8 mouse cellular contexts compared by ENCODE assay signal in genomic region chr12:78226519-78226875, GRCm38 (mm10). TPM values are rescaled to one million over a fixed set of nuclear protein-coding genes. Genes with fewer than 3 reads are reported as not detected.
A peak's percentile ranks its signal among the peaks of the same experiment; 100 is the strongest.
DNase-seq lines count a peak whose midpoint lies in the region.

No protein-coding gene starts in this region.

- no peaks in the 10 kb centered on the region for H3K9me3 ChIP-seq in limb, embryonic 10.5 days (replicated peaks)
- H3K9me3 ChIP-seq in midbrain, embryonic 10.5 days (replicated peaks) = no peaks in the 10 kb centered on the region

- under 1% methylated on average over 34 of the region's 48 CpGs for WGBS in limb, embryonic 10.5 days
- under 1% methylated on average over 48 of the region's 48 CpGs for WGBS in midbrain, embryonic 10.5 days

- no peaks in the 10 kb centered on the region for H3K27me3 ChIP-seq in limb, embryonic 10.5 days (ENCODE audit: low read depth, poor library complexity, severe bottlenecking)
- no peaks in the 10 kb centered on the region for H3K27me3 ChIP-seq in midbrain, embryonic 10.5 days (ENCODE audit: low read depth, poor library complexity, severe bottlenecking)

- peaks cover 9% of the 10 kb centered on the region; the same call in 1 of the 2 replicates for H3K4me1 ChIP-seq in limb, embryonic 10.5 days
- peaks cover 23% of the 10 kb centered on the region for H3K4me1 ChIP-seq in midbrain, embryonic 10.5 days

- H3K4me3 ChIP-seq in limb, embryonic 10.5 days = peak overlapping the region; percentile 83
- H3K4me3 ChIP-seq in midbrain, embryonic 10.5 days = peak overlapping the region; percentile 90

- H3K36me3 ChIP-seq in limb, embryonic 10.5 days = no peaks in the 10 kb centered on the region
- H3K36me3 ChIP-seq in midbrain, embryonic 10.5 days = no peaks in the 10 kb centered on the region

- H3K27ac ChIP-seq in limb, embryonic 10.5 days = peak overlapping the region; percentile 96
- H3K27ac ChIP-seq in midbrain, embryonic 10.5 days (replicated peaks) = peak overlapping the region; percentile 96

- peak; percentile 78 for DNase-seq in thymus, postnatal 14 days
- no peak for DNase-seq in thymus, postnatal 36 days
- DNase-seq in embryo, embryonic 10.5 days (ENCODE audit: low spot score) = peak; percentile 90
- peak; percentile 89 for DNase-seq in gastrocnemius, postnatal 25 days
- peak; percentile 82 for DNase-seq in kidney, adult 11 months
- DNase-seq in limb, embryonic 10.5 days (ENCODE audit: low spot score) = peak; percentile 88
- DNase-seq in midbrain, embryonic 10.5 days (ENCODE audit: low spot score) = peak; percentile 88
- peak; percentile 60 to 85 for DNase-seq in spleen, postnatal 4 days (ENCODE audit: low spot score in 2 of 2)

RNA-seq across cellular contexts. Expression of gene Gphn, which starts 0.3 kb away (rescaled TPM):
- 10 to 100 TPM; 29.2 to 30.1 TPM for total RNA-seq in gastrocnemius, postnatal 25 days (2021)
- polyA plus RNA-seq in limb, embryonic 10.5 days (2016; fragmentation: Nextera tagmentation; extraction: Ambion mirVana) = 9.8 and 10.8 TPM in 2 replicates
- 14.3 and 19.1 TPM in 2 replicates for polyA plus RNA-seq in midbrain, embryonic 10.5 days (2016; fragmentation: Nextera tagmentation; extraction: Ambion mirVana)

RNA-seq across cellular contexts. Expression of gene Gm6657, which starts 32.5 kb away (rescaled TPM):
- total RNA-seq in gastrocnemius, postnatal 25 days (2021) = not detected
- not detected in 2 replicates for polyA plus RNA-seq in limb, embryonic 10.5 days (2016; fragmentation: Nextera tagmentation; extraction: Ambion mirVana)
- not detected in 2 replicates for polyA plus RNA-seq in midbrain, embryonic 10.5 days (2016; fragmentation: Nextera tagmentation; extraction: Ambion mirVana)

Comparison
In these comparisons a context has a peak if more than half of its experiments do, and no peak if none do; other contexts are left out.
1. DNase-seq: peak in thymus, postnatal 14 days (single experiment), embryo, embryonic 10.5 days (single experiment), gastrocnemius, postnatal 25 days (single experiment), kidney, adult 11 months (single experiment), limb, embryonic 10.5 days (single experiment), midbrain, embryonic 10.5 days (single experiment) and spleen, postnatal 4 days (2 of 2); none in thymus, postnatal 36 days (0 of 2).